Mouse (Mus musculus) limb, embryonic 10.5 days (tissue): ENCODE data around the gene Pdcd11. TPM values are rescaled to one million over a fixed set of nuclear protein-coding genes. Genes with fewer than 3 reads are reported as not detected.

Source experiments
- DNase-seq: peaks from one replicate; pipeline ENCODE4 v3.0.0-alpha.2; 2017; ENCODE audit warnings: low spot score
- H3K27ac ChIP-seq: fragments of 300-500 bp; sonication (generic); 2 replicates; pipeline ENCODE4 v1.5.1; 2016; ENCODE audit warnings: mild to moderate bottlenecking
- H3K27me3 ChIP-seq: fragments of 300-500 bp; sonication (generic); 2 replicates; pipeline ENCODE4 v1.6.1; 2016; ENCODE audit warnings: low read depth, mild to moderate bottlenecking; ENCODE audit not compliant: poor library complexity, severe bottlenecking
- H3K36me3 ChIP-seq: fragments of 300-500 bp; sonication (generic); 2 replicates; pipeline ENCODE4 v1.6.1; 2016; ENCODE audit warnings: mild to moderate bottlenecking, moderate library complexity
- H3K4me1 ChIP-seq: fragments of 300-500 bp; sonication (generic); 2 replicates; pipeline ENCODE4 v1.6.1; 2016
- H3K4me3 ChIP-seq: fragments of 300-500 bp; sonication (generic); 2 replicates; pipeline ENCODE4 v1.5.1; 2016; ENCODE audit warnings: mild to moderate bottlenecking, moderate library complexity
- H3K9me3 ChIP-seq: fragments of 300-500 bp; sonication (generic); replicated peaks from 2 replicates; pipeline ENCODE4 v1.6.1; 2016; ENCODE audit warnings: mild to moderate bottlenecking
- WGBS: fragments of 180-500 bp; shearing (Covaris S2); methylation state at CpG from one replicate; pipeline ENCODE4 v1.1.7; 2016; 5-methylcytosine and 5-hydroxymethylcytosine counted together
- polyA plus RNA-seq: library from polyadenylated mRNA; unstranded; fragments of >200 nt; fragmentation: Nextera tagmentation; extraction: Ambion mirVana; gene quantifications from 2 replicates; pipeline ENCODE4 v1.2.1, GENCODE M21; 2016

The Pdcd11 gene
- 13.8 and 14.5 TPM in 2 replicates for polyA plus RNA-seq

DNA sequence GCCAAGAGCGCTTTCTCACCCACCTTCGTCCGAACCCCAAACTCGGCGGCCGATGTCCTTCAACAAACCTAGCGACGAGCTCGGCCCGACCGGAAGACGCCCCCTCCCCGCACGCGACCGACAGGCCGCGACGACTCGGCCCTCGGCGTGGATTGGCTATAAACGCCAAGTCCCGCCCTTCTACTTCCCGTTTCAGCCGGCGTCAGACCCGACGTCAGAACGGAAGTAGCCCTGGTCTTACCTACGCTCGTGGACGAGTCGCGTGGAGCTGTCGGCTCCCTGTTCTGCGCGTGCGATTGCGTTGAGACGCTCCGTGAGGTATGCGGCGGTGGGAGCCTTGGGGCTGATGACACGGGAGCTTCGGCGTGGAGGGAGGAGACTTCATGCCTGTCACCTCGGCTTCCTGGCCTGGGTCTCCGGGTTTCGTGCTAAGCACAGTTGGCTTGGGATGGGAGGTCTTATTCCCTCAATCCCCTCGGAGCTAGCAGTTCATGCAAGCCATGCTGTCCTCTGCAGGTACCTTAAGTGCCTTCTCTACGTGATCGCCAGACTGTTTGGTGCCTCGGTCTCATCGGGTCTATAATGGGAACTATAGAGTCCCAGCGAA, at the start of gene Pdcd11, which contains the start of gene Usmg5:
Pdcd11 (plus strand) TSS at position 219 of the 607 bp plus-strand sequence.
Usmg5 (minus strand) TSS at position 98 of the 607 bp plus-strand sequence.
- peak; percentile 98 for DNase-seq
- peak within 1 kb of the TSS; percentile 93 for H3K4me3 ChIP-seq
- H3K4me1 ChIP-seq: peaks cover 12% of the 10 kb centered on the region
- no peaks in the 10 kb centered on the region for H3K9me3 ChIP-seq
- H3K27ac ChIP-seq: peak within 1 kb of the TSS; percentile 92
- peaks cover 58% of the 10 kb centered on the region for H3K36me3 ChIP-seq
- WGBS: under 1% methylated on average over 56 of the region's 56 CpGs
- H3K27me3 ChIP-seq: no peaks in the 10 kb centered on the region

DNA sequence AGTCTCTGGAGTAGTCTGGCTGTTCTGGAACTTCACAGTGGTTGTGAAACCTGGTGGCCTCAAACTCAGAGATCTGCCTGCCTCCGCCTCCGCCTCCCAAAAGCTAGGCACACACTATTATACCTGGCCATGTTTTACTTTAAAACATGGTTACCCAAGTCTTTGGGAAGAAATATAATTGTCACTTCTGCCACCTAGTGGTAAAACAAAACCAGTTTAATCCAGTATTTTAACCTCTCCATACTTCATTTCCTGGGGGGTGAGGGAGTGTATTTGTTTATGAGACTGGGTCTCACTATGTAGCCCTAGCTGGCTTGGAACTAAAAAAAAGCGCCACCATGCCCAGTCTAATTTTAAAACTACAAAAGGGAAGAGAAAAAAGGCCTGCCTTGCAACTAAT, 47.0 kb upstream of the Pdcd11 start:
- WGBS: 94% methylated on average over 3 of the region's 3 CpGs
- H3K27me3 ChIP-seq: no peaks in the 10 kb centered on the region

DNA sequence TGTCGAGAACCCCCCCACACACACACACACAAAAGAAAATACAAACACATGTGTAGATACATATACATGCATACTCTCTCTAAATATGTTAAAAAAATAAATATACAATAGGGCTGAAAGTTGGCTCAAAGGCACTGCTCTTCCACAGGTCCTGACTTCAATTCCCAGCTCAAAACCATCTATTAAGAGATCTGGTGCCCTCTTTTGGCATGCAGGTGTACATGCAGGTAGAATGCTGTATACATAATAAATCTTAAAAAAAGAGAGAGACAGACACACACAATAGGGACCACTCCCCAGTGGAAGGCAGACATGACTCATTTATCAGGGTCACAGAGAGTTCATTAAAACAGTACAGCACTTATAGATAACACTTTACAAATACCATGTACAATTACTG, 44.2 kb upstream of the Pdcd11 start:
- 97% methylated on average over 1 of the region's 1 CpGs for WGBS
- H3K27me3 ChIP-seq: no peaks in the 10 kb centered on the region
- H3K4me1 ChIP-seq: peaks cover 20% of the 10 kb centered on the region
- H3K36me3 ChIP-seq: peaks cover 65% of the 10 kb centered on the region
- no peaks in the 10 kb centered on the region for H3K9me3 ChIP-seq
- no peak overlapping the region for H3K4me3 ChIP-seq
- no peak overlapping the region for H3K27ac ChIP-seq
- DNase-seq: no peak

More for the DNA sequence above, 47.0 kb upstream of the Pdcd11 start:
- H3K36me3 ChIP-seq: peaks cover 92% of the 10 kb centered on the region
- no peaks in the 10 kb centered on the region for H3K4me1 ChIP-seq
- no peaks in the 10 kb centered on the region for H3K9me3 ChIP-seq
- peak; percentile 22 for DNase-seq
- no peak overlapping the region for H3K27ac ChIP-seq
- H3K4me3 ChIP-seq: no peak overlapping the region

DNA sequence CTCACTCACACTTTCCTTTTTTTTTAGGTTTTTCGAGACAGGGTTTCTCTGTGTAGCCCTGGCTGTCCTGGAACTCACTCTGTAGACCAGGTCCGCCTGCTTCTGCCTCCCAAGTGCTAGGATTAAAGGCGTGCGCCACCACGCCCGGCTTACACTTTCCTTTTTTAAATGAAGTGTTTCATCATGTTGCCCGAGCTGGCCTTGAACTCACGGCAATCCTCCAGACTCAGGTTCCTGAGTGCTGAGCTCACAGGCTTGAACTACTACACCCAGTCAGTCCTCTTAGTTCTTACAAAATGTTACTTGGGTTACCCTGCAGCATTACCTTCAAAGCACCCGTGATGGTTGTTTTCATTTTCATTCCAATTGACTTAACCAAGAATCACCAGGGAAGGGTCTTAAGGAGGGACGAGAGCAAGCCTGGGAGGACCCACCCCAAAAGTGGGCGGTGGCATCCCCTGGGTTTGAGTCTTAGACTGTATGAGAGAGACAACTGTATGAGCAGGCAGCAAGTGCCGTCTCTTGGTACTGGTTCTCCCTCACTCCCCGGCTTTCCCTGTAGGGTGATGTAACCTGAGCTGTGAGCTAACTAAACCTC, 43.2 kb upstream of the Pdcd11 start:
- DNase-seq: peak; percentile 28
- H3K27ac ChIP-seq: no peak overlapping the region
- no peak overlapping the region for H3K4me3 ChIP-seq
- no peaks in the 10 kb centered on the region for H3K27me3 ChIP-seq
- H3K9me3 ChIP-seq: no peaks in the 10 kb centered on the region
- WGBS: 85% methylated on average over 13 of the region's 13 CpGs
- H3K36me3 ChIP-seq: peaks cover 55% of the 10 kb centered on the region
- H3K4me1 ChIP-seq: peaks cover 20% of the 10 kb centered on the region

DNA sequence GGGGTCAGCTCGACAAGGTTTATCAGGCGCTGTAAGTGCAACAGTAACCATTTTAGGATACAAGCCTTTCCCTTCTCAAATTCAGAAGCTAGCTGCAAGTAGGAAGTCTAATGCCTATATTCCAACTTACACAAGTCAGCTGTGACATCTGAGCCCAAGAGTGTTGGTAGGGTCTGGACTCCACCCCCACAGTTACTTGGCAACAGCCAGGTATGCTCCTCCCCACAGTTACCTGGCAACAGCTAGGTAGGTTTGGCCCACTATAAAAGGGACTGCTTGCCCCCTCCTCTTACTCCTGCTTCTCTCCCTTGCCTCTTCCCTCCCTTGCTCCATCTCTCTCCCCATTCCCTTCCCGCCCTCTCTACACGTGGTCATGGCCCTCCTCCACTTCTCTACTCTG, 41.5 kb upstream of the Pdcd11 start:
- DNase-seq: no peak
- H3K27ac ChIP-seq: no peak overlapping the region
- 66% methylated on average over 4 of the region's 4 CpGs for WGBS
- H3K36me3 ChIP-seq: peaks cover 43% of the 10 kb centered on the region
- no peaks in the 10 kb centered on the region for H3K27me3 ChIP-seq
- peaks cover 20% of the 10 kb centered on the region for H3K4me1 ChIP-seq
- H3K4me3 ChIP-seq: peak overlapping the region; percentile 94
- no peaks in the 10 kb centered on the region for H3K9me3 ChIP-seq

DNA sequence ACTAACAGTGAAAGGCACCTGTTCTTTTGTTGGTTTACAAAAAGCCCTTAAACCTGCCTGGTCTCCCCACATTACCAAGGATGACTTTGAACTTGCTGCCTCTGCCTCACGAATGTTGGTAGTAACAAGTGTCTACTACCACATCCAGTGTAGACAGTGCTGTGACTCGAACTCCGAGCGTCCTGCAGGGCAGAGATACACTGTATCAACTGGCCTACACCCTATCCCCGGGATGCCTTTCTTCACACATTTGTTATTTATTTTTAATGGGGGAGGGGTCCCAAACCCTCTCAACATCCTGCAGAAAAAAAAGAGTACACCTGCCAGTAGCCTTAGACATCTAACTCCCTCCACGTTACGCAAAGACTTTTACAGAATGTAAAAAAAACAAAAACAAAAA, 40.7 kb upstream of the Pdcd11 start:
- 8% methylated on average over 7 of the region's 7 CpGs for WGBS
- peak overlapping the region; percentile 97 for H3K27ac ChIP-seq
- peaks cover 20% of the 10 kb centered on the region for H3K4me1 ChIP-seq
- H3K9me3 ChIP-seq: no peaks in the 10 kb centered on the region
- DNase-seq: no peak
- H3K4me3 ChIP-seq: peak overlapping the region; percentile 94
- H3K27me3 ChIP-seq: no peaks in the 10 kb centered on the region
- H3K36me3 ChIP-seq: peaks cover 35% of the 10 kb centered on the region

DNA sequence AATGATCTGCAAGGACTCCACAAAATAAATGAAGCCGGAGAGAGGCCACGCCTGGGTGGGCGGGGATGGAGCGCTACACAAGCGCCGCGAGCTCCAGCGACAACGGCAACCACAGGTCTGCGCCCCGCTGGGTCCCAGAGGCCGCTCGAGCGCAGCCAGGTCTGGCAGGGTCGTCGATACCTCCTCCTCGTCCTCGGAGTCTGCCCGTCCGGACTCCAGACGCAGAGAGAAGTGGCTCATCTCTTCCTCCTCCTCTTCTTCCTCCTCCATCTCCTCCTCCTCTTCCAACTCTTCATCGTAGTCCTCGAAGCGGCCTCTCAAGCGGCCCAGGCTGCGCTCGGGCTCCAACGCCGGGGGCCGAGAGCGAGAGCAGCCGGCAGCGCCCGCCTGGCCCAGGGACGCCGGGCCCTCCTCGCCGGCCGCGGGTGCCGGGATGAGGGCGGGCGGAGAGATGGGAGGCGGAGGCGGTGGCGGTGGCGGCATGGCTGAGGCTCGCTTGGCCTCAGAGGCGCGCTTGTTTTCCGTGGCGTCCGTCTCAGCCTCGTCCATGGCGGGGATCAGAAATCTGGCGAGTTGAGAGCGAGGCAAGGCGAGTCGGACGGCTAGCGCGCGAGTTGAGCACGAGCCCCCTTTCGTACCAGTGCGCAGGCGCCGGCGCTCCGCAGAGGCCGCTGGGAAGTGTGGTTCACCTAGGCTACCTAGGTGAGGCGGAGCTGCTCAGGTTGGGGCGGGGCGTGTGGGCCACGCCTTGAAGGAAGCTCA, 40.1 kb upstream of the Pdcd11 start, which contains the start of gene Pcgf6:
Pcgf6 (minus strand) TSS at position 636 of the 762 bp plus-strand sequence.
- Histone ChIP-seq H3K4me1 (peaks cover 20% of the 10 kb centered on the region), H3K4me3 (peak within 1 kb of the TSS; percentile 94), H3K9me3 (no peaks in the 10 kb centered on the region), H3K27ac (peak within 1 kb of the TSS; percentile 97), H3K27me3 (no peaks in the 10 kb centered on the region), H3K36me3 (peaks cover 30% of the 10 kb centered on the region)
- under 1% methylated on average over 75 of the region's 75 CpGs for WGBS
- peak; percentile 89 for DNase-seq

DNA sequence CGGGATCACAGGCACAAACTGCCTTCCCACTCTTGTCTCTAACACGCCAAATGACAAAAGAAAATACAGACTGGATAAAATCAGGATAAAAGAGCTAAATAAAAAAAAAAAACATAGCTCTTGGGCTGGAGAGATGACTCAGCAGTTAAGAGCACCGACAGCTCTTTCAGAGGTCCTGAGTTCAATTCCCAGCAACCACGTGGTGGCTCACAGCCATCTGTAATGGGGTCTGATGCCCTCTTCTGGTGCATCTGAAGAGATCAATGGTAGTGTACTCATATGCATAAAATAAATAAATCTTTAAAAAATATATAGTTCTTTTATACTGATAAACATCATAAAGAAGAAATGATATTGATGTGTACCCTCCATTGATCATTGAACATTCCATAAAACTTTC, 37.6 kb upstream of the Pdcd11 start:
- H3K27ac ChIP-seq: no peak overlapping the region
- no peaks in the 10 kb centered on the region for H3K9me3 ChIP-seq
- H3K4me3 ChIP-seq: no peak overlapping the region
- H3K4me1 ChIP-seq: peaks cover 20% of the 10 kb centered on the region
- WGBS: 81% methylated on average over 4 of the region's 4 CpGs
- H3K36me3 ChIP-seq: peaks cover 5% of the 10 kb centered on the region
- no peak for DNase-seq
- no peaks in the 10 kb centered on the region for H3K27me3 ChIP-seq

DNA sequence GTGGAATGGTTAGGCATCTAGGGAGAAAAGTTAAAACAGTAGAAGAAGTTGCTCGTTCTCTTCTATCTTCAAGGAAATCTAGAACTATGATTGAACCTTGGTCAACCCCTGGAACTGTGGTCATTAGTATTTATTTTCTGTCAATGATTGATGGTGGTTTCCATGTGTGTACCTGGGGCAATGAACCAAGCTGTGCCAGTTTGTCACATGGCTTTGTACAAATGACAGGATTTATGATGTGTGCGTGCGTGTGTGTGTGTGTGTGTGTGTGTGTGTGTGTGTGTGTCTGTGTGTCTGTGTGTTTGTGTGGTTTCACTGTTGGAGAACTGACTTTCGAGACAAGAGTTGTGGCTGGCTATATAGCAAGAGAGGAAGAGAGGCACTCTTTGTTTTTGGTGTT, 37.1 kb upstream of the Pdcd11 start:
- Histone ChIP-seq H3K4me1 (peaks cover 20% of the 10 kb centered on the region), H3K27ac (no peak overlapping the region), H3K4me3 (no peak overlapping the region), H3K27me3 (no peaks in the 10 kb centered on the region), H3K36me3 (no peaks in the 10 kb centered on the region), H3K9me3 (no peaks in the 10 kb centered on the region)
- 84% methylated on average over 4 of the region's 4 CpGs for WGBS
- DNase-seq: no peak

DNA sequence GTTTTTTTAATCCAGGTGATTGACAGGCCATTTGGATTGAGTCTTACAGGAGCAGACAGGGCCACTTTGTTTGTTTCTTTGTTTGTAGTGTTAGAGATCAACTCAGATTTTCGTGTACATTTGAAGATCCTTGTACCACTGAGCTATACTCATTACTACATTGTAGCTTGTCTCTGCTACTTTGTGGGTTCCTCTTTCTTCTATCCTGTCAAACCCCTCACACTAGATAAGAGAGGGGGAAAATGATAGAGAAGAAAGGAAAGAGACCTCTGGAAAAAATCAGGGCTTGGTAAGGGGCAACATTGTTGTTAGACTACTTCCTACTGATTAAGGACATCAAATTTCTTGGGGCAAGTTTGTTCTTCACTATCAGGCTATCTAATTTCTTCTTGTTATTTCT, 32.9 kb upstream of the Pdcd11 start:
- H3K27me3 ChIP-seq: no peaks in the 10 kb centered on the region
- DNase-seq: no peak
- 81% methylated on average over 1 of the region's 1 CpGs for WGBS
- H3K4me3 ChIP-seq: no peak overlapping the region
- no peaks in the 10 kb centered on the region for H3K9me3 ChIP-seq
- H3K4me1 ChIP-seq: no peaks in the 10 kb centered on the region
- H3K27ac ChIP-seq: no peak overlapping the region
- no peaks in the 10 kb centered on the region for H3K36me3 ChIP-seq

DNA sequence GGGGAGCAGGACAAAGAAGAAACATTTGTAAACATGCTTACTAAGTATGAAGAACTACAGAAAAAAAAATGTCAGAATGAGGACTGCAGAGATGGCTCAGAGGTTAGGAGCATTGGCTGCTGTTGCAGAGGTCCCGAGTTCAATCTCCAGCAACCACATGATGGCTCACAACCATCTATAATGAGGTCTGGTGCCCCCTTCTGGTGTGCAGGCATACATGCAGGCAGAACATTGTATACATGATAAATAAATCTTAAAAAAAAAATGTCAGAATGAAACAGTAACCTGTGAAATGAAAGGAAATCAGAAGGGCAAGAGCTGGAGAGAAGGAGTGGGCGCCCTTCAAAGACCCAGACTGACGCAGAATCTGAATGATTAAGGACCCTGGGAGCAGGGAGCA, 24.7 kb upstream of the Pdcd11 start:
- H3K27ac ChIP-seq: no peak overlapping the region
- WGBS: 93% methylated on average over 3 of the region's 3 CpGs
- H3K9me3 ChIP-seq: no peaks in the 10 kb centered on the region
- H3K4me3 ChIP-seq: no peak overlapping the region
- peaks cover 5% of the 10 kb centered on the region for H3K36me3 ChIP-seq
- H3K4me1 ChIP-seq: peaks cover 9% of the 10 kb centered on the region
- no peak for DNase-seq
- no peaks in the 10 kb centered on the region for H3K27me3 ChIP-seq

DNA sequence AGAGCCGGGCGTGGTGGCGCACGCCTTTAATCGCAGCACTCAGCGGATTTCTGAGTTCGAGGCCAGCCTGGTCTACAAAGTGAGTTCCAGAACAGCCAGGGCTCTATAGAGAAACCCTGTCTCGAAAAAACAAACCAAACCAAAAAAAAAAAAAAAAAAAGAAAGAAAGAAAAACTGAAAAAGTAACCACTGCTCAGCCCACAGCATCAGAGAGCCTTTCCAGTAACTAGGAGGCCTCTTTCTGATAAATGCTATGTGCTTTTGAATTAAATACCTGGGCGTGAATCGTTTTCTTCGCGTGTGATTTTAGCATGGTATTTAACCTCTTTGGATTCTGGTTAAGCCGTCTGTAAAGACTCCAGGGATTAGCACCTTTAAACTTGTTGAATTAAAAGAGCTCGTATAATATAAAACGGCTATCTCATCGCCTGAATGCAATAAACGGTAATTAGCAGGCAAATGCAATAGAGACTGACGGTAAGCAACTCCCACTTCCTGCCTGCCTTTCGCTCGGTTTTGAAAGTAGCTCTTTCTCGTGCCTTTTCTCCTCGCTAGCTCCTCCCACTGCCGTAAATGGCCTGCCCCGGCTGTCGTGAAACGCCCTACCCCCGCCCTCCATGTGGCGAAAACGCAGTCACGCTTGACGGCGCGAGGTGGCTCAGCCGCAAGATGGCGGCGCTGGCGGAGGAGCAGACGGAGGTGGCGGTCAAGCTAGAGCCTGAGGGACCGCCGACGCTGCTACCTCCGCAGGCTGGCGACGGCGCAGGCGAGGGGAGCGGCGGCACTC, 23.3 kb upstream of the Pdcd11 start, which contains the start of gene Taf5:
Taf5 (plus strand) TSS at position 651 of the 787 bp plus-strand sequence.
- Histone ChIP-seq H3K27ac (peak within 1 kb of the TSS; percentile 93), H3K4me3 (peak within 1 kb of the TSS; percentile 100), H3K4me1 (peaks cover 9% of the 10 kb centered on the region), H3K9me3 (no peaks in the 10 kb centered on the region), H3K36me3 (peaks cover 19% of the 10 kb centered on the region), H3K27me3 (no peaks in the 10 kb centered on the region)
- 12% methylated on average over 49 of the region's 49 CpGs for WGBS
- peak; percentile 97 for DNase-seq
